Mouse (Mus musculus) liver, embryonic 12.5 days (tissue): ENCODE measurements around the gene Plin1. TPM values are rescaled to one million over a fixed set of nuclear protein-coding genes. Genes with fewer than 3 reads are reported as not detected.

Experiments used
- ATAC-seq: fragments of 200-750 bp; cut with Nextera tagmentation; 2 replicates; pipeline ENCODE4 v1.8.0; 2017; ENCODE audit warnings: moderate number of reproducible peaks, mild to moderate bottlenecking, moderate library complexity
- H3K27ac ChIP-seq: fragments of 300-500 bp; sonication (generic); 2 replicates; pipeline ENCODE4 v1.5.1; 2016; ENCODE audit warnings: mild to moderate bottlenecking
- H3K27me3 ChIP-seq: fragments of 300-500 bp; sonication (generic); replicated peaks from 2 replicates; pipeline ENCODE4 v1.6.1; 2016; ENCODE audit warnings: mild to moderate bottlenecking, moderate library complexity
- H3K36me3 ChIP-seq: fragments of 300-500 bp; sonication (generic); 2 replicates; pipeline ENCODE4 v1.6.1; 2016; ENCODE audit warnings: mild to moderate bottlenecking, moderate library complexity
- H3K4me1 ChIP-seq: fragments of 300-500 bp; sonication (generic); 2 replicates; pipeline ENCODE4 v1.6.1; 2016
- H3K4me2 ChIP-seq: fragments of 300-500 bp; sonication (generic); 2 replicates; pipeline ENCODE4 v1.6.1; 2016; ENCODE audit warnings: mild to moderate bottlenecking, moderate library complexity
- H3K4me3 ChIP-seq: fragments of 300-500 bp; sonication (generic); 2 replicates; pipeline ENCODE4 v1.5.1; 2016; ENCODE audit warnings: mild to moderate bottlenecking, moderate library complexity
- H3K9ac ChIP-seq: fragments of 300-500 bp; sonication (generic); 2 replicates; pipeline ENCODE4 v1.6.1; 2016; ENCODE audit warnings: mild to moderate bottlenecking, moderate library complexity
- H3K9me3 ChIP-seq: fragments of 300-500 bp; sonication (generic); replicated peaks from 2 replicates; pipeline ENCODE4 v1.6.1; 2016; ENCODE audit warnings: mild to moderate bottlenecking, moderate library complexity
- WGBS: fragments of 180-500 bp; shearing (Covaris S2); methylation state at CpG from one replicate; pipeline ENCODE4 v1.1.7; 2016; ENCODE audit not compliant: insufficient replicate concordance; 5-methylcytosine and 5-hydroxymethylcytosine counted together
- polyA plus RNA-seq: library from polyadenylated mRNA; unstranded; fragments of >200 nt; fragmentation: Nextera tagmentation; extraction: Ambion mirVana; gene quantifications from 2 replicates; pipeline ENCODE4 v1.2.1, GENCODE M21; 2016

Gene Plin1
- not detected in 2 replicates for polyA plus RNA-seq

GRCm38 (mm10) chr7:79732622-79733021 lies at the start of gene Plin1:
TSS of gene Plin1 (minus strand) at chr7:79732903.
- Histone ChIP-seq H3K4me3 (no peak within 1 kb of the TSS), H3K27ac (no peak within 1 kb of the TSS), H3K9me3 (no peaks in the 10 kb centered on the region), H3K4me2 (no peak within 1 kb of the TSS), H3K36me3 (no peaks in the 10 kb centered on the region), H3K9ac (no peak within 1 kb of the TSS), H3K4me1 (no peaks in the 10 kb centered on the region), H3K27me3 (peaks cover 28% of the 10 kb centered on the region)
- no peak for ATAC-seq
- 46% methylated on average over 4 of the region's 4 CpGs for WGBS

GRCm38 (mm10) chr7:79782516-79782855 lies 49.8 kb upstream of the Plin1 start:
- peaks cover 10% of the 10 kb centered on the region; the same call in 1 of the 2 replicates for H3K27me3 ChIP-seq
- no peaks in the 10 kb centered on the region for H3K9me3 ChIP-seq
- no peak for ATAC-seq
- no peak overlapping the region for H3K4me3 ChIP-seq
- H3K9ac ChIP-seq: no peak overlapping the region
- no peak overlapping the region for H3K4me2 ChIP-seq
- no peaks in the 10 kb centered on the region for H3K36me3 ChIP-seq
- peaks cover 11% of the 10 kb centered on the region for H3K4me1 ChIP-seq
- 74% methylated on average over 2 of the region's 2 CpGs for WGBS
- no peak overlapping the region for H3K27ac ChIP-seq

GRCm38 (mm10) chr7:79781826-79782515 lies 49.3 kb upstream of the Plin1 start:
- H3K4me2 ChIP-seq: no peak overlapping the region
- H3K9ac ChIP-seq: no peak overlapping the region
- H3K27ac ChIP-seq: no peak overlapping the region
- peaks cover 11% of the 10 kb centered on the region for H3K4me1 ChIP-seq
- H3K9me3 ChIP-seq: no peaks in the 10 kb centered on the region
- H3K36me3 ChIP-seq: no peaks in the 10 kb centered on the region
- H3K4me3 ChIP-seq: no peak overlapping the region
- 73% methylated on average over 11 of the region's 11 CpGs for WGBS
- peaks cover 5% of the 10 kb centered on the region; the same call in 1 of the 2 replicates for H3K27me3 ChIP-seq
- ATAC-seq: no peak

- Histone ChIP-seq H3K4me1 (peaks cover 11% of the 10 kb centered on the region), H3K27me3 (no peaks in the 10 kb centered on the region), H3K9me3 (no peaks in the 10 kb centered on the region), H3K9ac (0 out of 2 replicates have a peak overlapping the region, but pooled peaks have one; percentile 27), H3K36me3 (no peaks in the 10 kb centered on the region), H3K27ac (peak overlapping the region; percentile 53; the same call in 1 of the 2 replicates), H3K4me2 (peak overlapping the region; percentile 61), H3K4me3 (peak overlapping the region; percentile 34)
- peak; percentile 51 for ATAC-seq
- 19% methylated on average over 16 of the region's 16 CpGs for WGBS
Measured at GRCm38 (mm10) chr7:79780647-79781626, 48.2 kb upstream of the Plin1 start.

- 0 out of 2 replicates have a peak, but pooled peaks have one; percentile 35 for ATAC-seq
- Histone ChIP-seq H3K4me1 (no peaks in the 10 kb centered on the region), H3K36me3 (no peaks in the 10 kb centered on the region), H3K4me2 (no peak overlapping the region), H3K27me3 (no peaks in the 10 kb centered on the region), H3K4me3 (no peak overlapping the region), H3K9me3 (no peaks in the 10 kb centered on the region), H3K9ac (no peak overlapping the region), H3K27ac (no peak overlapping the region)
- 48% methylated on average over 15 of the region's 15 CpGs for WGBS
Measured at GRCm38 (mm10) chr7:79771561-79772512, 39.1 kb upstream of the Plin1 start.

GRCm38 (mm10) chr7:79769664-79770063 lies 37.0 kb upstream of the Plin1 start:
- Histone ChIP-seq H3K27ac (no peak overlapping the region), H3K4me1 (no peaks in the 10 kb centered on the region), H3K9ac (no peak overlapping the region), H3K4me2 (no peak overlapping the region), H3K4me3 (no peak overlapping the region), H3K9me3 (no peaks in the 10 kb centered on the region), H3K36me3 (no peaks in the 10 kb centered on the region), H3K27me3 (no peaks in the 10 kb centered on the region)
- no peak for ATAC-seq
- 61% methylated on average over 3 of the region's 3 CpGs for WGBS

- WGBS: 47% methylated on average over 1 of the region's 1 CpGs
Measured at GRCm38 (mm10) chr7:79765991-79766390, 33.3 kb upstream of the Plin1 start.

GRCm38 (mm10) chr7:79762106-79762505 lies 29.4 kb upstream of the Plin1 start:
- no peak for ATAC-seq
- Histone ChIP-seq H3K4me1 (no peaks in the 10 kb centered on the region), H3K9ac (no peak overlapping the region), H3K27ac (no peak overlapping the region), H3K27me3 (no peaks in the 10 kb centered on the region), H3K4me2 (no peak overlapping the region), H3K4me3 (no peak overlapping the region), H3K9me3 (no peaks in the 10 kb centered on the region), H3K36me3 (no peaks in the 10 kb centered on the region)
- 55% methylated on average over 8 of the region's 8 CpGs for WGBS

More at GRCm38 (mm10) chr7:79765991-79766390, 33.3 kb upstream of the Plin1 start:
- no peak overlapping the region for H3K27ac ChIP-seq
- H3K27me3 ChIP-seq: no peaks in the 10 kb centered on the region
- no peak overlapping the region for H3K4me3 ChIP-seq
- no peak overlapping the region for H3K4me2 ChIP-seq
- ATAC-seq: no peak
- H3K9me3 ChIP-seq: no peaks in the 10 kb centered on the region
- no peaks in the 10 kb centered on the region for H3K36me3 ChIP-seq
- no peaks in the 10 kb centered on the region for H3K4me1 ChIP-seq
- H3K9ac ChIP-seq: no peak overlapping the region

- 57% methylated on average over 5 of the region's 5 CpGs for WGBS
- no peaks in the 10 kb centered on the region for H3K27me3 ChIP-seq
- ATAC-seq: no peak
- no peaks in the 10 kb centered on the region for H3K9me3 ChIP-seq
- no peaks in the 10 kb centered on the region for H3K36me3 ChIP-seq
- no peaks in the 10 kb centered on the region for H3K4me1 ChIP-seq
- H3K9ac ChIP-seq: no peak overlapping the region
- no peak overlapping the region for H3K4me3 ChIP-seq
- no peak overlapping the region for H3K4me2 ChIP-seq
- no peak overlapping the region for H3K27ac ChIP-seq
Measured at GRCm38 (mm10) chr7:79761124-79761876, 28.6 kb upstream of the Plin1 start.

- H3K9ac ChIP-seq: no peak overlapping the region
- no peaks in the 10 kb centered on the region for H3K36me3 ChIP-seq
- no peak for ATAC-seq
- H3K27ac ChIP-seq: no peak overlapping the region
- no peaks in the 10 kb centered on the region for H3K27me3 ChIP-seq
- H3K4me1 ChIP-seq: no peaks in the 10 kb centered on the region
- H3K9me3 ChIP-seq: no peaks in the 10 kb centered on the region
- H3K4me3 ChIP-seq: no peak overlapping the region
- no peak overlapping the region for H3K4me2 ChIP-seq
Measured at GRCm38 (mm10) chr7:79759766-79760165, 27.1 kb upstream of the Plin1 start.

GRCm38 (mm10) chr7:79758176-79758575 lies 25.5 kb upstream of the Plin1 start:
- Histone ChIP-seq H3K4me3 (no peak overlapping the region), H3K27me3 (no peaks in the 10 kb centered on the region), H3K36me3 (no peaks in the 10 kb centered on the region), H3K4me1 (no peaks in the 10 kb centered on the region), H3K9me3 (no peaks in the 10 kb centered on the region), H3K9ac (no peak overlapping the region), H3K27ac (no peak overlapping the region), H3K4me2 (no peak overlapping the region)
- no peak for ATAC-seq
- 52% methylated on average over 6 of the region's 6 CpGs for WGBS
